Mouse (Mus musculus) gonadal fat pad, adult 2 months (tissue): ENCODE results near the gene Slc47a2. TPM values are rescaled to one million over a fixed set of nuclear protein-coding genes. Genes with fewer than 3 reads are reported as not detected.
A peak's percentile ranks its signal among the peaks of the same experiment; 100 is the strongest.
"Not testable (repeated sequence)": the region's sequence is repeated elsewhere in the genome, so short reads cannot be mapped to it uniquely, and the experiment has no call there.

Experiments used
- DNase-seq: peaks from one replicate; pipeline ENCODE4 v3.0.0-alpha.2; 2012; ENCODE audit warnings: low read depth
- polyA plus RNA-seq: library from polyadenylated mRNA; depleted of rRNA; stranded (reverse); fragments of >200 nt; gene quantifications from 2 replicates; pipeline ENCODE4 v1.2.3, GENCODE M21; 2012

Gene Slc47a2
- polyA plus RNA-seq, 1 experiment: 1.8 TPM

GRCm38 (mm10) chr11:61341971-61342370 lies 689 bp downstream of the Slc47a2 start:
- no peak for DNase-seq

- no peak for DNase-seq
These were observed 1.4 kb downstream of the Slc47a2 start for GRCm38 (mm10) chr11:61341233-61341632.

- DNase-seq: no peak
These were observed 2.3 kb downstream of the Slc47a2 start for GRCm38 (mm10) chr11:61340374-61340773.

GRCm38 (mm10) chr11:61337586-61337985 lies 5.1 kb downstream of the Slc47a2 start:
- peak; percentile 20 for DNase-seq

GRCm38 (mm10) chr11:61320904-61321687 lies 21.6 kb downstream of the Slc47a2 start:
- DNase-seq: no peak

- no peak for DNase-seq
These were observed 22.6 kb downstream of the Slc47a2 start for GRCm38 (mm10) chr11:61319923-61320567.

GRCm38 (mm10) chr11:61319233-61319922 lies 23.3 kb downstream of the Slc47a2 start:
- no peak for DNase-seq

- DNase-seq: no peak
These were observed 25.8 kb downstream of the Slc47a2 start for GRCm38 (mm10) chr11:61316864-61317263.

- DNase-seq: no peak
These were observed 32.3 kb downstream of the Slc47a2 start for GRCm38 (mm10) chr11:61310321-61310720.

GRCm38 (mm10) chr11:61309831-61310230 lies 32.8 kb downstream of the Slc47a2 start:
- no peak for DNase-seq

- no peak for DNase-seq
These were observed 34.9 kb downstream of the Slc47a2 start for GRCm38 (mm10) chr11:61307795-61308194.

GRCm38 (mm10) chr11:61305377-61305776 lies 37.3 kb downstream of the Slc47a2 start:
- DNase-seq: no peak

GRCm38 (mm10) chr11:61304535-61304934 lies 38.1 kb downstream of the Slc47a2 start:
- DNase-seq: not testable (repeated sequence)

- no peak for DNase-seq
These were observed 41.8 kb downstream of the Slc47a2 start for GRCm38 (mm10) chr11:61300716-61301392.

- no peak for DNase-seq
These were observed 42.5 kb downstream of the Slc47a2 start for GRCm38 (mm10) chr11:61300205-61300604.

GRCm38 (mm10) chr11:61297901-61298300 lies 44.8 kb downstream of the Slc47a2 start:
- no peak for DNase-seq

GRCm38 (mm10) chr11:61297326-61297725 lies 45.3 kb downstream of the Slc47a2 start:
- DNase-seq: no peak

- no peak for DNase-seq
These were observed 46.1 kb downstream of the Slc47a2 start for GRCm38 (mm10) chr11:61296556-61296955.

- no peak for DNase-seq
These were observed 47.1 kb downstream of the Slc47a2 start for GRCm38 (mm10) chr11:61295556-61295955.

- no peak for DNase-seq
These were observed 48.2 kb downstream of the Slc47a2 start for GRCm38 (mm10) chr11:61294431-61294830.

GRCm38 (mm10) chr11:61293251-61293650 lies 49.4 kb downstream of the Slc47a2 start:
- DNase-seq: no peak

- DNase-seq: peak; percentile 99
These were observed 58.3 kb downstream of the Slc47a2 start for GRCm38 (mm10) chr11:61284323-61284722.
